Mouse (Mus musculus): ENCODE data around the gene Mrpl49. TPM values are rescaled to one million over a fixed set of nuclear protein-coding genes. Genes with fewer than 3 reads are reported as not detected.

Gene Mrpl49
- polyA plus RNA-seq, 1 experiment from 2014 or later, result 82.5 TPM

DNA sequence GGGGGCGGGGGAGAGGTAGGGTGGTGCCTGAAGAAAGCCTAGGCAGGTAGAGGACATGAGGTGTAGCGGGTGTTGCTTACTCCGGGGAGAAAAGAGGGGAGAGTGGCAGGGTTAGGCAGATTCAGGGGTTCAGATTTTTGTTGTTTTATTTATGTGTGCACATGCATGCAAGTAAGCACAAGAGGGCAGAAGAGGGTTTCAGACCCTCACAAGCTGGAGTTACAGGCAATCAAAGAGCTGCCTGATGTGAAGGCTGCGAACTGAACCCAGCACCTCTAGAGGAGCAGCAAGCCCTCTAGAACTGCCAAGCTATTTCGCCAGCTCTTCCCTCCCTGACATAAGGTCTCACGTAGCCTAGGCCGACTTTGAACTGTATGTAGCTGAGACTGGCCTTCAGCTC lies 41.1 kb downstream of the Mrpl49 start:
- no peak for ATAC-seq (replicated peaks; ENCODE audit: low FRiP score, low TSS enrichment, low read depth)
- Histone ChIP-seq H3K9ac (ENCODE audit: low read length) (no peak overlapping the region), H3K4me2 (ENCODE audit: low read length) (no peak overlapping the region), H3K27ac (ENCODE audit: low read depth) (no peak overlapping the region), H3K4me3 (ENCODE audit: low read depth, low read length) (no peak overlapping the region), H3K9me3 (ENCODE audit: control insufficient read depth, low read length) (no peaks in the 10 kb centered on the region), H3K36me3 (ENCODE audit: control insufficient read depth, insufficient read depth, low read length) (no peaks in the 10 kb centered on the region), H3K27me3 (replicated peaks; ENCODE audit: control insufficient read depth, insufficient read depth, low read length) (peaks cover 9% of the 10 kb centered on the region; the same call in 1 of the 2 replicates), H3K4me1 (replicated peaks; ENCODE audit: control insufficient read depth, insufficient read depth, low read length) (peaks cover 6% of the 10 kb centered on the region; the same call in 1 of the 2 replicates)
- 52% methylated on average over 7 of the region's 7 CpGs for WGBS
- no peak for DNase-seq (ENCODE audit: low spot score)

DNA sequence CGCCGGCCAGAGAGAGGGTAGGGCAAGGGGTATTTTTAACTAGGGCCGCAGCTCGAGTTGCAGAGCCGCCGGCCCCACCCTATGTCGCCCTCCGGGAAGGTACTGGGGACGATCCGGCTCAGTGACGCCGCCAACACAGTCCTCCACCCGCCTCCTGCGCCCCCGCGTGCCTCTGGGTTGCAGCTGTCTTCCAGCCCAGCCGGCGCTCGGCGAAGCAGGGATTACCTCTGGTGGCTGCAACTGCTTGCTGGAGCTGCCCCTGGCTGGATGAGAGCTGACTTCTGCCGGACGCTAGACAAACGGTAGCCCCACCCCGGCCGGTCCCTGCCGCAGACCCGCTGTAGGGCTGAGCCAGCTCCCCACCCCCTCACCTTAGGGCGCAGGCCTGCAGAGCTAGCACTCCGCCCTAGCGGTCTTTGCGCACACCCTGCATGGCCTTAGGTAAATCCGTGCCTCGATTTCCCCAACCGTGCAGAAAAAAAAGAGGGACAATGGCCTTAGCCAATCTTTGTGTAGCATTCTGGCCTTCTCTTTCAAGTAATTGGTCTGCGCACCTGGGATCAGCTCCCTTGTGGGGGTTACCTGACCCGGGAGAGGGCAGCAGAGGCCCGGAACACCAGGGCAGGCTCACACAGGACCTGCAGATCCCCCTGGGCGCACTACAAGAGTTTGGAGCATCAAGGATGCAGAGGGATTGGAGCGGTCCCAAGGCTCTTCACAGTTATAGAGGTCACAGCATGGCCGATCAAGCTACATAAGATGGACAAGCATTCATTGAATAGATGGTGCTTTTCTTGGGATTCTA lies 41.9 kb downstream of the Mrpl49 start, which contains the start of gene Capn1:
Gene Capn1, minus strand, starts transcription at position 387 of the 805 bp plus-strand sequence.
- Histone ChIP-seq H3K9me3 (ENCODE audit: control insufficient read depth, low read length) (no peaks in the 10 kb centered on the region), H3K4me3 (ENCODE audit: low read depth, low read length) (peak within 1 kb of the TSS; percentile 54), H3K4me1 (replicated peaks; ENCODE audit: control insufficient read depth, insufficient read depth, low read length) (peaks cover 6% of the 10 kb centered on the region; the same call in 1 of the 2 replicates), H3K27ac (ENCODE audit: low read depth) (peak within 1 kb of the TSS; percentile 29; the same call in 1 of the 2 replicates), H3K4me2 (ENCODE audit: low read length) (peak within 1 kb of the TSS; percentile 91), H3K9ac (ENCODE audit: low read length) (peak within 1 kb of the TSS; percentile 57), H3K27me3 (replicated peaks; ENCODE audit: control insufficient read depth, insufficient read depth, low read length) (peaks cover 9% of the 10 kb centered on the region; the same call in 1 of the 2 replicates), H3K36me3 (ENCODE audit: control insufficient read depth, insufficient read depth, low read length) (no peaks in the 10 kb centered on the region)
- ATAC-seq (replicated peaks; ENCODE audit: low FRiP score, low TSS enrichment, low read depth), result peak; percentile 70
- peak; percentile 88 for DNase-seq (ENCODE audit: low spot score)
- 3% methylated on average over 40 of the region's 40 CpGs for WGBS

DNA sequence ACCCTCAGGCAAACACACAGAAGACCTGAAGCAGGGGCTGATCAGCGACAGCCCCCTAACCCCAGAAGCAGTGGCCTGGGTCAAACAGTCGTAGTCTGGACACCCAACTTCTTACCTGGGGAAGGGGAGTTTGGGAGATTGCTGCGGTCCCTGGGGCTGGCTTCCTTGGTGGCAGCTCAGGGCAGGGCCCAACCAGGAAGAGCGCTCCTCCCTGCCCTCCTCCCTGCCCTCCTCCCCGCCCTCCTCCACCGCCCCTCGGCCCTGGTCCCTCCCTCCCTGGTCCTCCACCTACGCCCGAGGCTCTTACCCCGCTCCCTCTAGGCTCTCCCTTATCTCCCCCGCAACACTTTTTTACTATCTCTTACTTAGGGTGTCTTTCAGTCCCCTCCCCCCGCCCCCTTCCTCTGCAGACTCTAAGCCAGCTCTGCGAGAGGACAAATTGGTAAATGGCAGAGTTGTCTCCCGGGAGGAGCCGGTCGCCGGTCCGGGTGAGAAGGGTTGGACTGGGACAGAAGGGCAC lies 42.5 kb downstream of the Mrpl49 start:
- peak overlapping the region; percentile 57 for H3K9ac ChIP-seq (ENCODE audit: low read length)
- H3K36me3 ChIP-seq (ENCODE audit: control insufficient read depth, insufficient read depth, low read length), result no peaks in the 10 kb centered on the region
- no peaks in the 10 kb centered on the region for H3K9me3 ChIP-seq (ENCODE audit: control insufficient read depth, low read length)
- ATAC-seq (replicated peaks; ENCODE audit: low FRiP score, low TSS enrichment, low read depth) (peak; percentile 83), DNase-seq (ENCODE audit: low spot score) (peak; percentile 76)
- peak overlapping the region; percentile 54 for H3K4me3 ChIP-seq (ENCODE audit: low read depth, low read length)
- WGBS, result 2% methylated on average over 17 of the region's 18 CpGs
- 0 out of 2 replicates have a peak overlapping the region, but pooled peaks have one; percentile 29 for H3K27ac ChIP-seq (ENCODE audit: low read depth)
- peak overlapping the region; percentile 91 for H3K4me2 ChIP-seq (ENCODE audit: low read length)
- H3K27me3 ChIP-seq (replicated peaks; ENCODE audit: control insufficient read depth, insufficient read depth, low read length), result peaks cover 9% of the 10 kb centered on the region; the same call in 1 of the 2 replicates
- peaks cover 6% of the 10 kb centered on the region; the same call in 1 of the 2 replicates for H3K4me1 ChIP-seq (replicated peaks; ENCODE audit: control insufficient read depth, insufficient read depth, low read length)

DNA sequence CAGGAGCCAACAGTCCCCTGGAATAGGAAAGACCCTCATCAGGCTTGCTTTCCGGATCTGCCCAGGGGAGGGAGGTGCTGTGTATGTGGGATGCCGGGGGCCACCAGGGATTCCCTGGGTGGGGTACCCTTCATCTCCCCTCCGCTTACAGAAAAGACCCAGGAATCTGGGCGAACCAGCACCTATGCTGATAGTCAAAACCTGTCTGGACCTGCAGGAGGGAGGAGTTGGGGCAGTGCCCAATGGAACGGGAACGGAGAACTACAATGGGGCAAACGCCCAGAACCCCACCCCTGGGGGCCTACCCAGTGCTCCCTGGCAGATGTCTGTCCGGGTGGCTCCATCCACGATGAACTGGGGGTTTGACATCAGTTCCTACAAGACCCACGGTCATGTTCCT lies 43.9 kb downstream of the Mrpl49 start:
- Histone ChIP-seq H3K27ac (ENCODE audit: low read depth) (no peak overlapping the region), H3K27me3 (replicated peaks; ENCODE audit: control insufficient read depth, insufficient read depth, low read length) (peaks cover 9% of the 10 kb centered on the region; the same call in 1 of the 2 replicates), H3K9ac (ENCODE audit: low read length) (no peak overlapping the region), H3K4me3 (ENCODE audit: low read depth, low read length) (no peak overlapping the region), H3K4me2 (ENCODE audit: low read length) (no peak overlapping the region), H3K9me3 (ENCODE audit: control insufficient read depth, low read length) (no peaks in the 10 kb centered on the region), H3K4me1 (replicated peaks; ENCODE audit: control insufficient read depth, insufficient read depth, low read length) (peaks cover 6% of the 10 kb centered on the region; the same call in 1 of the 2 replicates), H3K36me3 (ENCODE audit: control insufficient read depth, insufficient read depth, low read length) (no peaks in the 10 kb centered on the region)
- 94% methylated on average over 10 of the region's 10 CpGs for WGBS
- ATAC-seq (replicated peaks; ENCODE audit: low FRiP score, low TSS enrichment, low read depth) (no peak), DNase-seq (ENCODE audit: low spot score) (no peak)

DNA sequence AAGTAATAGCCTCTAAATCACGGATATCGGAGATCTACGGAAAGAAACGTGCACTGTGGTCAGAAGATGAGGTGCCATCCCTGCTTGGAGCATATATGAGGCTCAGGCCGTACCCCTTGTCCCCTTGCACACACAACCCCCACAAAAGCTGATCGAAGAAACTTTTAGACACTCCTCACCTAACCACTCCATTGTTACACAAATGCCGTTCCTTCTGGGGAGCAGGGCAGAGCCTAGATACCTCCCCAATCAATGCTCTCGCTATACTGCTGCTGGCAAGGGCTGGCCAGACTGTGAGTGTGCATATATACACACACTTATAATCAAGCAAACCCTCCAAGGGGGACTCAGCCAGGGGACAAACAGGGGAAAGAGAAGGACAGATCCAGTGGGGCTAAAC lies 48.4 kb downstream of the Mrpl49 start:
- WGBS, result 77% methylated on average over 8 of the region's 8 CpGs

DNA sequence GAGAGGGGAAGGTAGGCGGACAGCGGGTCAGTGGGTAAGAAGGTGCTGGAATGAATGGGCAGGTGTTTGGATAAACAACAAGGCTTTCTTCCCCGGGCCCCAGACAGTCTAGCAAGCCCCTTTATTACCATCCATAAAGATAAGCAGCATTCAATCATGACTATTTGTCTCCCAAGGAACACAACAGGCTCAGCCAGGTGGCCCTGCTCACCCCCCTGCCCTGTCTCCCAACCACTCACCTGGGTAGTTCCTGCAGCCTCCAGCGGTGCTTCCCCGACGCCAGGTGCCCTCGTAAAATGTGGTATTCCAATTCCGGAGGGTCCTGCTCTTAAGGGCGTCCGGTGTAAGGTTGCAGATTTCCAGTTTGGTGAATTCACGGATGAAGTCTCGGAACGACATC lies 50.6 kb downstream of the Mrpl49 start:
- Histone ChIP-seq H3K4me1 (replicated peaks; ENCODE audit: control insufficient read depth, insufficient read depth, low read length) (0 out of 2 replicates have a peak, but pooled peaks cover 3% of the 10 kb centered on the region), H3K27me3 (replicated peaks; ENCODE audit: control insufficient read depth, insufficient read depth, low read length) (no peaks in the 10 kb centered on the region), H3K9me3 (ENCODE audit: control insufficient read depth, low read length) (no peaks in the 10 kb centered on the region), H3K9ac (ENCODE audit: low read length) (no peak overlapping the region), H3K27ac (ENCODE audit: low read depth) (no peak overlapping the region), H3K4me3 (ENCODE audit: low read depth, low read length) (no peak overlapping the region), H3K36me3 (ENCODE audit: control insufficient read depth, insufficient read depth, low read length) (no peaks in the 10 kb centered on the region), H3K4me2 (ENCODE audit: low read length) (no peak overlapping the region)
- DNase-seq (ENCODE audit: low spot score) (no peak), ATAC-seq (replicated peaks; ENCODE audit: low FRiP score, low TSS enrichment, low read depth) (peak; percentile 71)
- WGBS, result 50% methylated on average over 13 of the region's 13 CpGs

More for the DNA sequence above, 48.4 kb downstream of the Mrpl49 start:
- ATAC-seq (replicated peaks; ENCODE audit: low FRiP score, low TSS enrichment, low read depth), result no peak
- Histone ChIP-seq H3K9ac (ENCODE audit: low read length) (no peak overlapping the region), H3K4me2 (ENCODE audit: low read length) (no peak overlapping the region), H3K27me3 (replicated peaks; ENCODE audit: control insufficient read depth, insufficient read depth, low read length) (no peaks in the 10 kb centered on the region), H3K4me1 (replicated peaks; ENCODE audit: control insufficient read depth, insufficient read depth, low read length) (0 out of 2 replicates have a peak, but pooled peaks cover 3% of the 10 kb centered on the region), H3K4me3 (ENCODE audit: low read depth, low read length) (no peak overlapping the region), H3K9me3 (ENCODE audit: control insufficient read depth, low read length) (no peaks in the 10 kb centered on the region), H3K36me3 (ENCODE audit: control insufficient read depth, insufficient read depth, low read length) (no peaks in the 10 kb centered on the region), H3K27ac (ENCODE audit: low read depth) (no peak overlapping the region)
- no peak for DNase-seq (ENCODE audit: low spot score)

DNA sequence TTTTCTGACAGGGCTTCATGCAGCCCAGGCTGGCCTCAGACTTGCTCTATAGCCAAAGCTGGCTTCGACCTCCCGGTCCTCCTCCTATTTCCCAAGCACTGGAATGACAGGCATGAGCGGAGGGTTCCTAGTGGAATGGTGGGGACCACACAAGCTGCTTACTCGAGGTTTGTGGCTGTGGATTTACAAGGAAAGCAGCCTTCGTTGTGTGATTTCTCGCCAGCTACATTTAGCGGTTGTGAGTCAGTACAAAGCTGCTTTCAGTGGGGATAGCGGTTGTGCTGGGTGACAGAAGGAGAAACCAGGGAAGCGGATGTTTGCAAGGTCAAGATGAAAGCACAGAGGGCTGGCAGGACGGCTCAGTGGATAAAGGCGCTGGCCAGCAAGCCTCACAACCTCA lies 52.0 kb downstream of the Mrpl49 start:
- H3K36me3 ChIP-seq (ENCODE audit: control insufficient read depth, insufficient read depth, low read length), result no peaks in the 10 kb centered on the region
- no peak overlapping the region for H3K4me3 ChIP-seq (ENCODE audit: low read depth, low read length)
- H3K27ac ChIP-seq (ENCODE audit: low read depth), result no peak overlapping the region
- no peak overlapping the region for H3K9ac ChIP-seq (ENCODE audit: low read length)
- WGBS, result 64% methylated on average over 11 of the region's 11 CpGs
- DNase-seq (ENCODE audit: low spot score) (no peak), ATAC-seq (replicated peaks; ENCODE audit: low FRiP score, low TSS enrichment, low read depth) (no peak)
- H3K9me3 ChIP-seq (ENCODE audit: control insufficient read depth, low read length), result no peaks in the 10 kb centered on the region
- 0 out of 2 replicates have a peak, but pooled peaks cover 3% of the 10 kb centered on the region for H3K4me1 ChIP-seq (replicated peaks; ENCODE audit: control insufficient read depth, insufficient read depth, low read length)
- H3K4me2 ChIP-seq (ENCODE audit: low read length), result no peak overlapping the region
- no peaks in the 10 kb centered on the region for H3K27me3 ChIP-seq (replicated peaks; ENCODE audit: control insufficient read depth, insufficient read depth, low read length)
